Mouse (Mus musculus) T-helper 17 cell (primary cell): ENCODE measurements around the gene Tmem158.

Experiments used
- in situ Hi-C, 2 experiments: fragments of 300-600 bp; cut with MboI, MseI; formaldehyde crosslinking; loops; 1 replicate in 1 of 2; 2 replicates in 1 of 2; pipeline ENCODE4 v1.15.1; 2025; ENCODE audit warnings: high pct_unique_total_duplicates in 2 of 2

The Tmem158 gene

GRCm38 (mm10) chr9:123260611-123261021, at the start of gene Tmem158:
TSS of gene Tmem158 (minus strand) at chr9:123260764.
- in situ Hi-C loops = loop anchor here (5.0 to 25.0 kb wide), 3 partner anchors 107 to 264 kb away; partner anchors contain the start of genes Lars2 (in 1 of the 2) and Sacm1l (in 1 of the 2)

GRCm38 (mm10) chr9:123309685-123310365, 49.3 kb upstream of the Tmem158 start:
- in situ Hi-C loops = loop anchor here in 1 of 2 experiments (5.0 kb wide), 1 partner anchor 42 kb away; no protein-coding TSS in a partner anchor

- in situ Hi-C loops = no loop called here
Measured at GRCm38 (mm10) chr9:123309073-123309472, 48.5 kb upstream of the Tmem158 start.

GRCm38 (mm10) chr9:123304917-123305316, 44.4 kb upstream of the Tmem158 start:
- in situ Hi-C loops = no loop called here

DNA sequence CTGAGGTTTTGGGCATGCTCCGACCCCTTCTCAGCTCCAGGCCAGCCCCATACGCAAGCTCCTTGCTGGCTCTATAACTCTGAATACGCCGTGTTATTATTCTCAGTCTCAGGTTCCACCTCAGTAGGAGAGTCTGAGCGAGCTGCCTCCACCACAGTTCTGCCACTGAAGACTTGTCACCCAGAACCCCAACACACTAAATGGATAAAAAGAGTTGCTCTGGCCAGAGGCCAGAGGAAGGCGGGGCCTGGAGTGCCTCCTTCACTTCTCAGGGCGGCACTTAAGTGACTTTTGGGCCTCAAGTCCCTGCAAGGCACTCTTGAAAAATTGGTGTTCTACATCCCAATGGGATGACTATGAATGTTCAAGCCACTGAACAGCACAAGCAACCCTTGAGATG, 43.4 kb upstream of the Tmem158 start:
- in situ Hi-C loops = no loop called here

DNA sequence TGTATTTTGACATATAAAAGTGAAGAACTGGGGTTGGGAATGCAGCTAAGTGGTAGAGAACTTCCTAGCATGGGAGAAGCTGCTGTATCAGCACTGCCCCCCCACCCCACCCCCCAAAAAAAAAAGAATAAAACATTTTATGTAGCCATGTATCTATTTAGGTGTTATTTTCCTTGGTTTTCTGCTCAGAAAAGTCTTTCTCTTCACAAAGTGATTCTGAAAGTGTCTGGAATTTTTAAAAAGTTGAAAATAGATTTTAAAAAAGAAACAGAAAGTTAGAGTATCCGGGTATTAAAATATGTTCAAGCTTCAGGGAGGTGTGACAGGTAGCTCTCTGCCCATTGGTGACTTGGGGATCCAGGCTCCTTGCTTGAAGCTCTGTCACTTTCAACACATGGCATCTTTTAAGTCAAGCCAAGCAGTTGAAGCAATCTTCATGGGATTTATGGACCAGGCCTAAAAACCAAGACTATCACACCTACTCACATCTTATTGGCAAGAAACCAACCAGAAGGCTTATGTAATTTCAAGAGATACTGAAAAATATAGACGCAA, 42.3 kb upstream of the Tmem158 start:
- in situ Hi-C loops = no loop called here

GRCm38 (mm10) chr9:123297862-123298261, 37.3 kb upstream of the Tmem158 start:
- in situ Hi-C loops = no loop called here

DNA sequence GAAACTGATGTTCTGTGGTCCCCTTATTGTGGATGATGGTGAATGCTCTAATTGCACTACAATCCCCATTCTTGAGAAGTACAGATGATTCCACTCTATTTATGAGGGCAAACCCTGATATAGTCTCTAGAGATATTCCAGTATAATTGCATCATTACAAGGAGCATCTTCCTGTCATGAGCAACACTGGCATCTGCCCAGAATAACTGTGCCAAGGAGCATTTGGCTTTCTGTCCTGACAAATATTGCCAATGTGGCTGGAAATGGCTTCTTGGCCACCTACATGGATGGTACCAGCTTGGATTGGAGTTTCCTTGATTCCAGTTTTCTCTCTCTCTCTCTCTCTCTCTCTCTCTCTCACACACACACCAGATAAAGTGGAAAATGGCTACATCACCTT, 35.7 kb upstream of the Tmem158 start:
- in situ Hi-C loops = no loop called here

DNA sequence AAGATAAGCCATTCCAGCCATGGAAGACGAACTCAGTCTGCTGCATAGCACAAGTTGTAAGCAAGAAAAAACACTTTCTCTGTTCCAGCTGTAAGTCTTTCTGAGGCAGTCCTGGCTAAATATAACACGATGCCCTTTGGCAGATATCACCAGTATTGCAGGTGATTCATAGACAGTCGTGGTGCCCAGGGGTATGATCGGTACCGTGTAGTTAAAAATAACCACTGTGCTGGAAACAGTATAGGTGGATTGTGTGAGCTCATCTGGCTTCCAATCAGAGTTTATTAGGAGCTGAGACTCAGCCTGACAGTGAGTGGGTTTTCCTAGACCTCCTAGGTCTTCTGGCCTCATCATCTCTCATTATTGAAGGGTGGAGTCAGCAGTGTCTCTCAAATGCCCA, 34.0 kb upstream of the Tmem158 start:
- in situ Hi-C loops = no loop called here

DNA sequence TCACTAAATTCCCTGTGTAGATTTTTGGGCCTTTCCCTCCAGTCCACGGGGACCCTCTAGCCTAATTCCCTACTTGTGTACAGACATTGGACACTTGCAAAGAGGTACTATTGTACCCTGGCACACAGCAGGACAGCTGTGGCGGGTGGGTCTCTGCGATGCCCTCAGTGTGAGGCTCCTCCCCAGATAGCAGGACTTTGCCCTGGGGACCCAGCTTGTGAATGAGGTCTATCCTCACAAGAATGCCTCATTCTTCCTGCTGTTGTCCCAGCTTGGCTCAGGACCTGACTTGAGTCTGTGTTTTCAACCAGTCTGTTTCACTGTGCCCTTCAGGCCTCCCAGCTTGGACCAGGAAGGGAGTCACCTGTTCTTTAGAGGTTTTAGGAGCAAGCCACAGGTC, 27.8 kb upstream of the Tmem158 start:
- in situ Hi-C loops = no loop called here

DNA sequence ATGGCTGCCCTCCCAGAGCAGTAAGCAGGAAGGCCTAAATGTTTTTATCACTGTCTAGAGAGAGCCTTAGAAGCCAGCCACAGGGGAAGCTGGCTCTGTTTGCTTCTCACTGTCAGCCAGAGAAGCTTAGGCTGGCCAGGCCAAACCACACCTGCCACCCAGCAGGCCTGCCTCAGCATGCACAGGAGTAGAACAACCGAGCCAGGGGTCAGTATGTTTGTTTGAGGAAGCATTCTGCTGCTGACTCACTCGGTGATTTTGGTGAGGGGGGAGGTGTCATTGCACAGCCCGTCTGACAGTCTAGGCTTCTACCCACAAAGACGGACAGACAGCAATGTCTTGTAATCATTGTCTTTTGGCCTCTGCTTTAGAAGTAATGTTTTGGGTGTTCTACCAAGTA, 25.1 kb upstream of the Tmem158 start:
- in situ Hi-C loops = no loop called here

DNA sequence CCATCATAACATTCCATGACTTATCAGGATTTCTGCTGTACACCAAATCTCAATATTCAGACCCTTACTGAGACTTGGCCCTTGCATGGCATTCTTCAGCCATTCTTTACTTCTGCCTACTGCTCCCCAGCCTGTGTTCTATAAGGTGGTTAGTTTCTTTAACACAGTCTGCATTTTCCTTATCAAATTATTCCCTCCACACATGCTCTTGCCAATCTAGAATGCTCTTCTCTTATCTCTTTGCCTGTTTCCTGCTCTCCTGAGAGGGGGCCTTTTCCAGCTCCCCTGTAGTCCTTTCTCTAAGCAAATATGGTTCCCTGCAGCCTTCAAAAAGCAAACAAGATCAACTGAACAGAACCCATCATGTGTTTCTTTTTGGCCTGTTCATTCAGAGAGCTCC, 20.2 kb upstream of the Tmem158 start:
- in situ Hi-C loops = no loop called here

DNA sequence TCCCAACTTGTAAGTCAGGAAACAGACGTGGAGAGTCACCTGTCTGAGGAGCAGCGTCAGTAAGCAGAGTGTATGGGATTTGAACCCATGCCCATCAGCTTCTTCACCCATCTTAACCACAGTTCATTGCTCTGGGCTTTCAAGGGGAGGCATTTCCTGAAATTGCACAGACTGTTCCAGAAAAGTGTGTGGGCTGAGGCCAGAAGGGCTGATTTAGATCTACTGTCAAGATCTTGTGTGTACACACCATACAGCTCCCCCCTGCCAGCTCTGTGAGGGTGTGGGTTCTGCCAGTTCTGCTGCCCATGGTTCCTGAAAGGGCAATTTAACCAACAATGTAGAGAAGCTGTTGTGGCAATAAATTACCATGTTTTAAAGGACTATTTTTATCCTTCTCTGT, 17.4 kb upstream of the Tmem158 start:
- in situ Hi-C loops = no loop called here

DNA sequence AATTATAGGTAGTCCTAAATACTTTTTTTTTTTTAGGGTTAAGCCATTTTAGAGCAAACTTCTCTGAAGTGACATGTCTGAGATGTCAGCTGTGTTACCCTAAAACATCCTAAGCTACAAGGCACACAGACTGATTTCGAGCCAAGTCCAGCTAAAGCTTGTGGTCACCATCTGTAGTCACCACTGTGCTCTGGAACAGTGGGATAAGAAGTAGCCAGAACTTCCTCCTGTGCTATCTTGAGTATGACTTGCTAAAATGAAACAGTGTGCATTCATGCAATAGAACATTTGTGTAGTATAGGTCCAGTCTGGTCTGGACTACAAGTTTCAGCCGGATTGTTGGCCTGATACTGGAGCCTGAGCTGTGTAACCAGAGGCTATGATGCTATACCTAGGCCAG, 14.8 kb upstream of the Tmem158 start:
- in situ Hi-C loops = no loop called here

- in situ Hi-C loops = loop anchor here in 1 of 2 experiments (25.0 kb wide), 1 partner anchor 163 kb away; no protein-coding TSS in a partner anchor
Measured at GRCm38 (mm10) chr9:123274674-123275073, 14.1 kb upstream of the Tmem158 start.

- in situ Hi-C loops = loop anchor here in 1 of 2 experiments (25.0 kb wide), 1 partner anchor 163 kb away; no protein-coding TSS in a partner anchor
Measured at GRCm38 (mm10) chr9:123273876-123274275, 13.3 kb upstream of the Tmem158 start.

DNA sequence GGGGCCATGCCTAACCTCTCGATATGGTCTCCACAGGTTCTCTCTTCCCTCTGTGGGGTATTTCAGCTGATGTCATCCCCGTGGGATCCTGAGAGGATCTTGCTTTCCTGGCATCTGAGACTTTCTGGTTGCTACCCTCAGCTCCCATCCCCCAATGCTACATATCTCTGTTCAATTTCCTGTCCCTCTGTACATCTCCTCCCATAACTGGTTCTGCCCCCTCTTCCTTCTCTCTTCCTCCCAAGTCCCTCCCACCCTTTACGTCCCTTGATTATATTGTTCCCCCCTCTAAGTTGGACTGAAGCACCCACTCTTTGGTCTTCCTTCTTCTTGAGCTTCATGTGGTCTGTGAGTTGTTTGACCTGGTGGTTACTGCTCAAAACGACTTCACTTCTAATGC, 11.0 kb upstream of the Tmem158 start:
- in situ Hi-C loops = loop anchor here in 1 of 2 experiments (25.0 kb wide), 1 partner anchor 166 kb away; no protein-coding TSS in a partner anchor

DNA sequence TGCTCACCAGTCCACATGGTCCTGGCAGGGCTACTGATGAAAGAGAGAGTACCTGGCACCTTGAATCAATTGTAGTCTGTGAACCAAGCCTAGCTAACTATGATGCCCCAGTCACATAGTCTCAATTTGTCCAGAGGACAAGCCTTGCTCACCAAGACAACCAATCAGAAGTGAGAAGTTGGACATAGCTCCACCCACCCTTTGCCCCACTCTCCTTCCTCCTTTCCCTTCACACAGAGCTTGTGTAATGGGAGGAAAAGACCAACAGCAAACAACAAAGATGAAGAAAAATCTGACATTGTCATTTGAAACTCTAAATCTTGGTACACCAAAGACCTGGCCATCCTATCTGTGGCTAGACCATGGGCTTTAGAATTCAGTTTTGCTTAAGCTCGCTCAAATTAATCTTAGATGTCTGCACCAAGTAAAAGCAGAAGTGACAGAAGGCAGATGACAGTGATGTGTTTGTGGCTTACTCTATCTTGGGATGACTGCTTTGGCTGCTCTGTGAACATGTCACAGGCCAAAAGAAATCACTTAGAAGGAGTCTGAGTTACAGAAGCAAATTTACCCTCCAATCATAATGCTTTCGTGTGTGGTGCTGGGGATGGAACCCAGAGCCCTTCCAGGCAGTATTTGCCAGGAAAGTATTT, 9.5 kb upstream of the Tmem158 start:
- in situ Hi-C loops = loop anchor here (10.0 to 25.0 kb wide), 2 partner anchors 167 to 255 kb away; partner anchors contain the start of gene Sacm1l (in 1 of the 2)

GRCm38 (mm10) chr9:123259896-123260610, 511 bp downstream of the Tmem158 start:
- in situ Hi-C loops = loop anchor here (5.0 to 25.0 kb wide), 4 partner anchors 107 to 265 kb away; partner anchors contain the start of genes Lars2 (in 1 of the 2) and Sacm1l (in 1 of the 2)

GRCm38 (mm10) chr9:123259461-123259895, 1.1 kb downstream of the Tmem158 start:
- in situ Hi-C loops = loop anchor here (5.0 to 25.0 kb wide), 2 partner anchors 178 to 183 kb away; no protein-coding TSS in a partner anchor

DNA sequence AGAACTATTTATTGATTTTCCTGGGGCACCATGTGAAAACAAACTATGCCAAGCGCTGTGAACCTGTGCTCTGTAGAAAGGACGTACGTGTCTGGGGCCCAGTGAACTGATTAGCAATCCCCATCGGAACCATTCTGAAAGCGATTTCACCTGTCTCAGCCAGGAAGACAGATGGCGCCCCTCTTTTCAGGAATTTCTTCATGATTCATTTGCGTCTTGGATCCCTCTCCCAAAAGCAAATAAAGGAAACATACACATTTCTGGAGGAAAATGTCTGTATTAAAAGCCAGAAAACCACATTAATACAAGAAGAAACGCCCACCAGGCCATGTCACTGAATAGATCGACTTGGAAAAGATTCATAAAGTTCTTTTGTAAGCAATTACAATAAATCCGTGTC, 1.8 kb downstream of the Tmem158 start:
- in situ Hi-C loops = loop anchor here (5.0 to 25.0 kb wide), 2 partner anchors 179 to 184 kb away; no protein-coding TSS in a partner anchor
